Mouse (Mus musculus): Measurements from ENCODE around the gene Ptprz1. TPM values are rescaled to one million over a fixed set of nuclear protein-coding genes. Genes with fewer than 3 reads are reported as not detected.

Gene Ptprz1
- polyA plus RNA-seq, 2 experiments = 9.5 to 11.2 TPM

DNA sequence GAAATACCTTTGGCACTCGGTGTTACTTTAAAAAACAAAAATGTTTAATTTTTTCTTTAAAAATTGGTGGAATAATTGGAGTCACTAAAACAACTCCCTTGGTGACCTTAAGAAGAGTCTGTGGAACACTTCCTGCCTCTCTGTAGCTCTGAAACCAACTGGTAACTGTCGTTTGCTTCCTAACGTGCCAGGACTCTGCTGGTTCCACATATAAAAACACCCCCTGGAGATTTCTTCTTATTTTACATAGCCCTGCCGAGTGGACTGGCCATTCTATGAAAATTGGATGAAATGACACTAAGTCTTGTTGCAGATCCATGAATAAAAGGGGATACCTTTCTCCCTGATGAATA lies 34.6 kb downstream of the Ptprz1 start:
- no peak for DNase-seq (ENCODE audit: low spot score)
- Histone ChIP-seq H3K27me3 (ENCODE audit: control insufficient read depth, insufficient read depth, low read length) (no peaks in the 10 kb centered on the region), H3K4me3 (replicated peaks; ENCODE audit: low read length) (no peak overlapping the region), H3K4me2 (replicated peaks; ENCODE audit: low read depth, low read length, severe bottlenecking) (no peak overlapping the region), H3K4me1 (ENCODE audit: control insufficient read depth, insufficient read depth, low read length) (no peaks in the 10 kb centered on the region), H3K27ac (replicated peaks; ENCODE audit: low read depth, low read length) (no peak overlapping the region), H3K9me3 (ENCODE audit: control insufficient read depth, low read length) (no peaks in the 10 kb centered on the region), H3K36me3 (ENCODE audit: control insufficient read depth, insufficient read depth, low read length) (no peaks in the 10 kb centered on the region), H3K9ac (ENCODE audit: low read depth, low read length, severe bottlenecking) (no peak overlapping the region)
- 11% methylated on average over 4 of the region's 4 CpGs for WGBS
- TF ChIP-seq POLR2A (IDR thresholded peaks at IDR 0.05; ENCODE audit: borderline replicate concordance, extremely low read depth, insufficient read depth, insufficient read length) = no peak
- ATAC-seq (ENCODE audit: low FRiP score, low read depth) = no peak

- no peak overlapping the region for H3K4me2 ChIP-seq (replicated peaks; ENCODE audit: low read depth, low read length, severe bottlenecking)
- H3K4me3 ChIP-seq (replicated peaks; ENCODE audit: low read length) = no peak overlapping the region
- H3K27me3 ChIP-seq (ENCODE audit: control insufficient read depth, insufficient read depth, low read length) = no peaks in the 10 kb centered on the region
- ATAC-seq (ENCODE audit: low FRiP score, low read depth) (no peak), DNase-seq (ENCODE audit: low spot score) (no peak)
- WGBS = 21% methylated on average over 1 of the region's 1 CpGs
- no peak overlapping the region for H3K27ac ChIP-seq (replicated peaks; ENCODE audit: low read depth, low read length)
- H3K9me3 ChIP-seq (ENCODE audit: control insufficient read depth, low read length) = no peaks in the 10 kb centered on the region
- H3K36me3 ChIP-seq (ENCODE audit: control insufficient read depth, insufficient read depth, low read length) = no peaks in the 10 kb centered on the region
- H3K4me1 ChIP-seq (ENCODE audit: control insufficient read depth, insufficient read depth, low read length) = no peaks in the 10 kb centered on the region
- no peak for TF ChIP-seq POLR2A (IDR thresholded peaks at IDR 0.05; ENCODE audit: borderline replicate concordance, extremely low read depth, insufficient read depth, insufficient read length)
- H3K9ac ChIP-seq (ENCODE audit: low read depth, low read length, severe bottlenecking) = no peak overlapping the region
Observed at GRCm38 (mm10) chr6:22922880-22923279, 47.6 kb downstream of the Ptprz1 start.

DNA sequence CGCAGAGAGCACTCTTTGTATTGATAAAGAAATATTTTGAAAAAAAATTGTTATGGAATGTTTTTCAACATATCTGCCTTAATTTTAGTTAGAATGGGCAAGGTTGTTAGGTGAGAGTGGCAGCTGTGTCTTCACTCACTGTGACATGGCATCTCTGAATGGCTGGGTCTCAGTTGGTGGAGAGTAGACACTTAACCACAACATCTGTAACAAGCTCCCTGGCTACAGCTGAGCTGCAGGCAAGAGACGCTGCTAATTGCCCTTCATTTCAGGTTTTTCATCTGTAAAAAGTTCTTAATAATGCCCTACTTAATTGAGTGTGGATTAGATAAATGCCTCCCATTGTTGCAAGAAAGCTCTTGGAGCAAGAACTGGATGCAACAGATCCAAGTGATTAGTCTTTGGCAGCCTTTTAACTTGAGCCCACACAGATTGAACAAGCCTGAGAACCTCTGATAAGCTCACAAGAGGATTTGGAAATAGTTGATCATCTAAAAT lies 57.5 kb downstream of the Ptprz1 start:
- TF ChIP-seq POLR2A (IDR thresholded peaks at IDR 0.05; ENCODE audit: borderline replicate concordance, extremely low read depth, insufficient read depth, insufficient read length) = no peak
- Histone ChIP-seq H3K9ac (ENCODE audit: low read depth, low read length, severe bottlenecking) (no peak overlapping the region), H3K27me3 (ENCODE audit: control insufficient read depth, insufficient read depth, low read length) (no peaks in the 10 kb centered on the region), H3K4me2 (replicated peaks; ENCODE audit: low read depth, low read length, severe bottlenecking) (no peak overlapping the region), H3K27ac (replicated peaks; ENCODE audit: low read depth, low read length) (no peak overlapping the region), H3K36me3 (ENCODE audit: control insufficient read depth, insufficient read depth, low read length) (no peaks in the 10 kb centered on the region), H3K9me3 (ENCODE audit: control insufficient read depth, low read length) (no peaks in the 10 kb centered on the region), H3K4me3 (replicated peaks; ENCODE audit: low read length) (no peak overlapping the region), H3K4me1 (ENCODE audit: control insufficient read depth, insufficient read depth, low read length) (no peaks in the 10 kb centered on the region)
- DNase-seq (ENCODE audit: low spot score) (no peak), ATAC-seq (ENCODE audit: low FRiP score, low read depth) (no peak)
- 75% methylated on average over 2 of the region's 2 CpGs for WGBS

DNA sequence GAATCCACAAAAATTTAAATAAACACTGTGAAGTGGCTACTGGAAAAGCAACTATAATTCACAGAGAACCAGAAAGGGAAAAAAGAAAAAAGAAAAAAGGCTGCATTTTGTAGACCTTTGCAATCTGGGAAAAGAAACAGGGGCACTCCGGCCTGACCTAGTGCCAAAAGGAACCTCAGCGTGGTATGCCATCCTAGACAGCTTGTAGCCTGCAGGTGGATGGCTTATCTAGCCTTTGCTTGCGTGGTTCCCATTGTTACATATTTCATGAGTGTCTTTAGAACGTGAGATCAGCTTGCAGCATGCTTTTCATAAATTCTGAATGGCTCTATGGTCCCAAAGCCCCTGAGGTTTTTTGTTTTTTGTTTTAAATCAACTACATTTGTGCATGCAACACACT lies 61.8 kb downstream of the Ptprz1 start:
- WGBS = 78% methylated on average over 4 of the region's 4 CpGs
- no peak for TF ChIP-seq POLR2A (IDR thresholded peaks at IDR 0.05; ENCODE audit: borderline replicate concordance, extremely low read depth, insufficient read depth, insufficient read length)
- DNase-seq (ENCODE audit: low spot score) (no peak), ATAC-seq (ENCODE audit: low FRiP score, low read depth) (no peak)
- H3K4me2 ChIP-seq (replicated peaks; ENCODE audit: low read depth, low read length, severe bottlenecking) = no peak overlapping the region
- H3K4me3 ChIP-seq (replicated peaks; ENCODE audit: low read length) = no peak overlapping the region
- no peak overlapping the region for H3K9ac ChIP-seq (ENCODE audit: low read depth, low read length, severe bottlenecking)
- H3K4me1 ChIP-seq (ENCODE audit: control insufficient read depth, insufficient read depth, low read length) = no peaks in the 10 kb centered on the region
- H3K9me3 ChIP-seq (ENCODE audit: control insufficient read depth, low read length) = no peaks in the 10 kb centered on the region
- H3K27me3 ChIP-seq (ENCODE audit: control insufficient read depth, insufficient read depth, low read length) = no peaks in the 10 kb centered on the region
- H3K27ac ChIP-seq (replicated peaks; ENCODE audit: low read depth, low read length) = no peak overlapping the region
- no peaks in the 10 kb centered on the region for H3K36me3 ChIP-seq (ENCODE audit: control insufficient read depth, insufficient read depth, low read length)

- no peak for DNase-seq (ENCODE audit: low spot score)
- Histone ChIP-seq H3K4me2 (replicated peaks; ENCODE audit: low read depth, low read length, severe bottlenecking) (no peak overlapping the region), H3K27ac (replicated peaks; ENCODE audit: low read depth, low read length) (no peak overlapping the region), H3K4me3 (replicated peaks; ENCODE audit: low read length) (no peak overlapping the region), H3K4me1 (ENCODE audit: control insufficient read depth, insufficient read depth, low read length) (no peaks in the 10 kb centered on the region), H3K9me3 (ENCODE audit: control insufficient read depth, low read length) (no peaks in the 10 kb centered on the region), H3K36me3 (ENCODE audit: control insufficient read depth, insufficient read depth, low read length) (no peaks in the 10 kb centered on the region), H3K27me3 (ENCODE audit: control insufficient read depth, insufficient read depth, low read length) (no peaks in the 10 kb centered on the region), H3K9ac (ENCODE audit: low read depth, low read length, severe bottlenecking) (no peak overlapping the region)
- ATAC-seq (ENCODE audit: low FRiP score, low read depth) = no peak
- TF ChIP-seq POLR2A (IDR thresholded peaks at IDR 0.05; ENCODE audit: borderline replicate concordance, extremely low read depth, insufficient read depth, insufficient read length) = no peak
- 75% methylated on average over 5 of the region's 5 CpGs for WGBS
Observed at GRCm38 (mm10) chr6:22937526-22937925, 62.2 kb downstream of the Ptprz1 start.

GRCm38 (mm10) chr6:22944191-22944590 lies 68.9 kb downstream of the Ptprz1 start:
- Histone ChIP-seq H3K4me3 (replicated peaks; ENCODE audit: low read length) (no peak overlapping the region), H3K4me2 (replicated peaks; ENCODE audit: low read depth, low read length, severe bottlenecking) (no peak overlapping the region), H3K27me3 (ENCODE audit: control insufficient read depth, insufficient read depth, low read length) (no peaks in the 10 kb centered on the region), H3K36me3 (ENCODE audit: control insufficient read depth, insufficient read depth, low read length) (no peaks in the 10 kb centered on the region), H3K4me1 (ENCODE audit: control insufficient read depth, insufficient read depth, low read length) (no peaks in the 10 kb centered on the region), H3K9ac (ENCODE audit: low read depth, low read length, severe bottlenecking) (no peak overlapping the region), H3K27ac (replicated peaks; ENCODE audit: low read depth, low read length) (no peak overlapping the region), H3K9me3 (ENCODE audit: control insufficient read depth, low read length) (no peaks in the 10 kb centered on the region)
- ATAC-seq (ENCODE audit: low FRiP score, low read depth) (no peak), DNase-seq (ENCODE audit: low spot score) (no peak)
- no peak for TF ChIP-seq POLR2A (IDR thresholded peaks at IDR 0.05; ENCODE audit: borderline replicate concordance, extremely low read depth, insufficient read depth, insufficient read length)
- 92% methylated on average over 3 of the region's 3 CpGs for WGBS

Measured in limb, embryonic 14.5 days (tissue).